Mouse (Mus musculus) liver, embryonic 18 days (tissue): ENCODE results near the gene Spryd4. TPM values are rescaled to one million over a fixed set of nuclear protein-coding genes. Genes with fewer than 3 reads are reported as not detected.

Experiments
- polyA plus RNA-seq: library from polyadenylated mRNA; depleted of rRNA; stranded (reverse); fragments of >200 nt; gene quantifications from 2 replicates; pipeline ENCODE4 v1.2.3, GENCODE M21; 2012; rRNA removed

Gene Spryd4
- 34.1 and 34.9 TPM in 2 replicates for polyA plus RNA-seq

DNA sequence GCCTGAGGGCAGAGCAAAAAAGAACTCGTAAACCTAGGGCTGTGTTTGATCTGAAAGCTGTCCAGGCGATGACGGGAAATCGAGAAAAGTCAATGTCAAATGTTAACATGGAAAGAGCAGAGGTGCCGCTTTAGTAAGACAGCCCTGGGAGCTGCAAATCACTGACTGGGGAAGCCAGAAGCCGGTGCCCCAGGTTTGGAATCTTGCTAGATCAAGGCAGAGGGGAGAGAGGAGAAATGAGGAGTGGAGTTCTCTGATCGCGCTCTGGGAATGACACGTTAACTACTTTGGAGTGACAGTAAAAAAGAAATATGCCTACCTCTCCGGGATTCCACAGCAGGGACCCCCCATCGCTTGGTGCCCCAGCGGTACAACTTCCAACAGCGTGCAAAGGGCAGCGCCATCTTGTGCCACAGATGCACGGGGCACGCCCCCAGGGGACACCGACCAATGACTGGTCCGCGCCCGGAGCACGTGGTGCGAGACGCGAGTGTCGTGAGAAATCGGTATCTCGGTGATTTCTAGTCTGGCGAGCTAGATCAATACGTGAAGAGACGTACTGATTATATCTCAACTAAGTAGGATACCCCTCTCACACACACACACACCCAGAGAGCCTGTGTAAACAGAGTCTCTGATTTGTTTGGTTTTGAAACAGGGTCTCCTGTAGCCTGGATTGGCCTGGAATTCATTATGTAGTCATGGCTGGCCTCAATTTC lies at the start of gene Spryd4:
Gene Spryd4, minus strand, starts transcription at position 418 of the 719 bp plus-strand sequence.

DNA sequence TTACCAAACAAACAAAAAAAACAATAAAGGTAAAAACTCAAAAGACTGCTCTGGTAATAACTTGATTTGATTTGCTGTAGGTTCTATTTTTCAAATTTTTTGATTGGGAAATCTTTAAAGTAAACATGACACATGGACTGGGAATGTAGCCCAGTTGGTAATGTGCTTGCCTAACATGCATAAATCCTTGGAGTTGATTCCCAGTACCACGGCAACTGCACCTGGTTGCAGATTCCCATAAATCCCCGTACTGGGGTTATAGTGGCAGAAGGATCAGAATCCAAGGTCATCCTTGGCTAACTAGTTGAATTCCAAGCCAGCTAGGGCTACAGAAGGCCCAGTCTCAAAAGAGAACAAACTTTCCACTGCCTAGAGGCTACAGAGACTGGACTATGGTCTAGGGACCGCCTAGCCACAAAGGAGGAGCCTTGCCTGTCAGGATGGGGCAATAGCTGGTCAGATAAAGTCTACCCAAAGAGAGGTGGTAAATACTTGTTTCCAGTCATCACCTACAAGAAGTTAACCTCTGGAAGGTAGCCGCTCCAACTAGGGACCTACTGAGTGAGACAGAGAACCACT lies 42.2 kb upstream of the Spryd4 start, which contains the start of gene Apon:
Gene Apon, plus strand, starts transcription at position 420 of the 579 bp plus-strand sequence.

DNA sequence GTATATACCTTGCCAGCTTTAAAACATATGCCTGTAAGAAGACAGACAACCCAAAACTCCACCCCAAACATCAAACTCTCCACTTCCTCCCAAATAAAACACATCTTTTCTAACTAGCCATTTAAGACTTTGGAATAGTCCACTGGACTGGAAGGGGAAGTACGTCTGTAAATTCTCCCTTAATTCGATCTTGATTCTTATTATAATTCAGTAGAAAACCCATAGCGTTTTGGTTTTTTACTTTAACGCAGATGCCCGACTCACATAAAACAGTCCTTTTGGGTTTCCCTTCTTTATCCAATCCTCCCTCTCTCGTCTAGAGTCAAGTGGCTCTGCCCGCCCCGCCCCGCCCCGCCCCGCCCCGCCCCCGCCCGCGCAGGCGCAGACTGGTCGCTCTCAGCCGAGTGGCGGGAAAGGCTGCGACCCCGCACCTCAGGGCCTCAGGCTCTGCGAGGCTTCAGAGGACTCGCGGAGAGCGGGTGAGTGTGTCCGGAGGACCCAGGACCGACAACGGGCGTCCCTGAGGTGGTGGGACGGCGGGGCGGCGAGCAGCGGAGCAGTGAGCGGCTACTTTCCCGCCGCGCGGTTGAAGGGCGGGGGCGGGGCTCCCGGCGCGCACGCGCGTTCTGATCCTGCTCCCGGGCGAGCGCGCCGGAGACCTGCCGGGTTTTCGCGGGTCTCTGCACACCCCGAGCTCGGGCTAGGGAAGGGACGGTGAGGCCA lies 20.3 kb upstream of the Spryd4 start, which contains the start of gene Timeless:
Gene Timeless, plus strand, starts transcription at position 369 of the 723 bp plus-strand sequence.

DNA sequence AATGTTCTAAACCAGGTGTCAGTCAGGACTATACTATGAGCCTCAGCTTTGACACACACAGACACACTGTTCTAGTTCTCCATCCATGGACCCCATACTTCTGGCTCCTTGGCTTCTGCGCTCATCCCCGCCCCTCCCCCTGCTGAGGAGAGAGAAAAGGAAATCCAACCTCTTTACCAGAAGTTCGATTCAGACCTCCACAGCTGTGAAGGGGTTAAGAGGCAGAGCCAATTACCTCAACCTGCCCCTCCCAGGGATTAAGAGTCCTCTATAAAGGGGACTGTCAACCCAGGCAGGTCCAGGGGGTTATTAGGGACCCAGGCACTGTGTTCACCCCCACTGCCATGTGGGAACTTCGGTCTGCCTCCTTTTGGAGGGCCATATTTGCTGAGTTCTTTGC lies 13.9 kb upstream of the Spryd4 start, which contains the start of gene Mip:
Gene Mip, plus strand, starts transcription at position 301 of the 400 bp plus-strand sequence.

DNA sequence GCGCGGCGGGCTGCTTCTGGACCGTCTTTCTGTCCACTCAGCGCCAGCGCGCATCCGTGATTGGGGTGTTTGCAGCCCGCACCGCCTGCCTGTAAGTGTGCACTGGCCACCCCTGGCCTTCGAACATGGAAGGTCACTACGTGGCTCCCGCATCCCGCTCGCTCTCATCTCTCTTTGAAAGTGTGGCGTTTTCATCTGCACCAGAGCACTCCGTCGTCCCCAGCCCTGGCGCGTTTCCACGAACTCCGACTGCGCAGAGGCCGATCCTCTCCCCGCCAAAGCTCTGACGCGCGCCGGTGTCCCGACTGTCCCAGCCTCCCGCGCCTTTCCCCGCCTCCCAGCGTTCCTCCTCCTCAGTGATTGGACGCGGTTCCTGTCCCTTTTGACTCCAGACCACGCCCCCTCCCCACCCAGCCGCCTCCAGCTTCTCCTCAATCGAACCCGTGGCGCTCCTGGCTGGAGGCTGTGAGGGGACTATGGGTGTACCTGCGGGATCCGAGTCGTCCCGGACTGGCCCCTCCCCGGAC lies 17.5 kb downstream of the Spryd4 start, which contains the start of gene Gls2:
Gene Gls2, plus strand, starts transcription at position 434 of the 527 bp plus-strand sequence.

DNA sequence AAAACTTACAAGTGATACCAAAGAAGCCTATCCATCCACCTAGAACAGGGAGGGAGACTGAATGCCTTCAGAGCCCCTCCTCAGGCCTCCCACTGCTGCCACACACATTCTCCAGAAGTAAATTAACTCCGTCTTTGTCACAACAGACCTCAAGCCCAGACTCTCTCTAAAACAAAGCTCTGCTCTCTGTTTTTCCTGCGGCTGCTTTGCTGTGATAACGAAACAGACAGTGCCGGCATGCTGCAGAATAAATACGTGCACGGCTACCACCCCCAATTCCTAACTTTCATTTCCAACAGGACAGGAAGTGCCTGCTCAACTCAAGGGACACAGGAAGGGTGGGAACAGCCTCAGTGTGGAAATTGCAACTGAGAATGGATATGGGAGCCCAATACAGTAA lies 31.6 kb downstream of the Spryd4 start, which contains the start of gene Rbms2:
Gene Rbms2, minus strand, starts transcription at position 309 of the 400 bp plus-strand sequence.

Other genes starting within 250 kb of the Spryd4 start
- gene Hsd17b6, start 204.2 kb downstream of the Spryd4 start, polyA plus RNA-seq = 9.3 and 13.8 TPM in 2 replicates
- 18.7 and 20.6 TPM in 2 replicates for gene Prim1, start 196.6 kb downstream of the Spryd4 start, polyA plus RNA-seq
- gene Naca, start 176.2 kb downstream of the Spryd4 start, polyA plus RNA-seq = 282 TPM in 2 replicates
- gene Ptges3, start 152.9 kb downstream of the Spryd4 start, polyA plus RNA-seq = 30.8 and 34.7 TPM in 2 replicates
- 1,169 and 1,252 TPM in 2 replicates for gene Atp5b, start 128.5 kb downstream of the Spryd4 start, polyA plus RNA-seq
- 8.8 and 10.8 TPM in 2 replicates for gene Baz2a, start 120.2 kb downstream of the Spryd4 start, polyA plus RNA-seq
- 13.5 and 14.2 TPM in 2 replicates for gene Rbms2, start 31.5 kb downstream of the Spryd4 start, polyA plus RNA-seq
- 50.2 and 50.4 TPM in 2 replicates for gene Gls2, start 17.4 kb downstream of the Spryd4 start, polyA plus RNA-seq
- 0.01 TPM in 1 of 2 replicates, not detected in the other for gene Mip, start 14.0 kb upstream of the Spryd4 start, polyA plus RNA-seq
- 6.6 and 6.7 TPM in 2 replicates for gene Timeless, start 20.3 kb upstream of the Spryd4 start, polyA plus RNA-seq
- gene Apon, start 42.3 kb upstream of the Spryd4 start, polyA plus RNA-seq = 13.0 and 18.7 TPM in 2 replicates
- 813 and 951 TPM in 2 replicates for gene Apof, start 56.9 kb upstream of the Spryd4 start, polyA plus RNA-seq
- gene Stat2, start 58.8 kb upstream of the Spryd4 start, polyA plus RNA-seq = 20.6 and 23.1 TPM in 2 replicates
- 0.03 and 0.06 TPM in 2 replicates for gene Il23a, start 86.9 kb upstream of the Spryd4 start, polyA plus RNA-seq
- gene Pan2, start 91.5 kb upstream of the Spryd4 start, polyA plus RNA-seq = 13.6 and 15.8 TPM in 2 replicates
- gene Cnpy2, start 110.7 kb upstream of the Spryd4 start, polyA plus RNA-seq = 57.3 and 69.2 TPM in 2 replicates
- 59.5 and 64.0 TPM in 2 replicates for gene Cs, start 125.9 kb upstream of the Spryd4 start, polyA plus RNA-seq
- gene Coq10a, start 157.2 kb upstream of the Spryd4 start, polyA plus RNA-seq = 10.3 and 10.8 TPM in 2 replicates
- gene Ankrd52, start 165.3 kb upstream of the Spryd4 start, polyA plus RNA-seq = 4.4 and 6.2 TPM in 2 replicates
- 99.5 and 112 TPM in 2 replicates for gene Slc39a5, start 189.4 kb upstream of the Spryd4 start, polyA plus RNA-seq
- 16.8 and 18.7 TPM in 2 replicates for gene Nabp2, start 199.7 kb upstream of the Spryd4 start, polyA plus RNA-seq
- gene Rnf41, start 199.8 kb upstream of the Spryd4 start, polyA plus RNA-seq = 7.0 and 8.3 TPM in 2 replicates
- 25.6 and 31.2 TPM in 2 replicates for gene Smarcc2, start 247.4 kb upstream of the Spryd4 start, polyA plus RNA-seq